Mouse (Mus musculus) layer of hippocampus, postnatal 36 days (tissue): Measurements from ENCODE around the gene Pdxp. TPM values are rescaled to one million over a fixed set of nuclear protein-coding genes. Genes with fewer than 3 reads are reported as not detected.

Source experiments
- DNase-seq, 2 experiments: peaks; one replicate each; pipeline ENCODE4 v3.0.0; 2022
- total RNA-seq, 2 experiments: library from RNA; stranded (reverse); gene quantifications; 2 replicates each; pipeline ENCODE4 v1.2.3; 2021

The Pdxp gene
- total RNA-seq, 2 experiments from 2014 or later = 171 to 176 TPM

- DNase-seq = no peak
Observed at GRCm38 (mm10) chr15:78927788-78928457, 14.2 kb downstream of the Pdxp start.

GRCm38 (mm10) chr15:78928539-78928938 is 14.8 kb downstream of the Pdxp start:
- no peak for DNase-seq

- no peak for DNase-seq
Observed at GRCm38 (mm10) chr15:78930192-78930706, 16.5 kb downstream of the Pdxp start.

GRCm38 (mm10) chr15:78930801-78931426 is 17.2 kb downstream of the Pdxp start:
- no peak for DNase-seq

- DNase-seq = no peak
Observed at GRCm38 (mm10) chr15:78931577-78931976, 17.9 kb downstream of the Pdxp start.

- DNase-seq = peak; percentile 81 to 86
Observed at GRCm38 (mm10) chr15:78934784-78935320, 21.1 kb downstream of the Pdxp start, which contains the start of gene Nol12. Nol12 (plus strand) TSS chr15:78934933.

- DNase-seq = no peak
Observed at GRCm38 (mm10) chr15:78936403-78936802, 22.7 kb downstream of the Pdxp start.

- DNase-seq = no peak
Observed at GRCm38 (mm10) chr15:78937311-78937710, 23.6 kb downstream of the Pdxp start.

GRCm38 (mm10) chr15:78937963-78938362 is 24.2 kb downstream of the Pdxp start:
- DNase-seq = no peak

- DNase-seq = no peak
Observed at GRCm38 (mm10) chr15:78940325-78940724, 26.6 kb downstream of the Pdxp start.

GRCm38 (mm10) chr15:78942663-78943062 is 28.9 kb downstream of the Pdxp start:
- peak; percentile 78 to 80 for DNase-seq

GRCm38 (mm10) chr15:78946232-78946631 is 32.5 kb downstream of the Pdxp start:
- DNase-seq = no peak

- DNase-seq = peak; percentile 75 to 78
Observed at GRCm38 (mm10) chr15:78947657-78948056, 33.9 kb downstream of the Pdxp start, which contains the start of gene Triobp. Triobp (plus strand) TSS chr15:78947724.

GRCm38 (mm10) chr15:78948152-78948725 is 34.5 kb downstream of the Pdxp start:
- DNase-seq = no peak

GRCm38 (mm10) chr15:78948883-78949282 is 35.2 kb downstream of the Pdxp start:
- no peak for DNase-seq

- DNase-seq = no peak
Observed at GRCm38 (mm10) chr15:78955663-78956062, 41.9 kb downstream of the Pdxp start.

GRCm38 (mm10) chr15:78956351-78956750 is 42.6 kb downstream of the Pdxp start:
- DNase-seq = no peak

- DNase-seq = no peak
Observed at GRCm38 (mm10) chr15:78957021-78957420, 43.3 kb downstream of the Pdxp start.

- no peak for DNase-seq
Observed at GRCm38 (mm10) chr15:78959537-78959936, 45.8 kb downstream of the Pdxp start.

GRCm38 (mm10) chr15:78960088-78960487 is 46.4 kb downstream of the Pdxp start:
- DNase-seq = no peak

- no peak for DNase-seq
Observed at GRCm38 (mm10) chr15:78962885-78963284, 49.2 kb downstream of the Pdxp start.
